Mouse (Mus musculus) heart, embryonic 14.5 days (tissue): Measurements from ENCODE around the gene D430019H16Rik. TPM values are rescaled to one million over a fixed set of nuclear protein-coding genes. Genes with fewer than 3 reads are reported as not detected.

Experiments
- ATAC-seq: fragments of 200-750 bp; cut with Nextera tagmentation; 2 replicates; pipeline ENCODE4 v1.8.0; 2017; ENCODE audit warnings: low read depth, moderate TSS enrichment; ENCODE audit not compliant: insufficient number of reproducible peaks, insufficient read depth, low FRiP score
- H3K27ac ChIP-seq, 2 experiments: fragments of 200-500 bp in 1 of 2; fragments of 300-500 bp in 1 of 2; sonication (generic) in 1 of 2; replicated peaks in 1 of 2; 2 replicates each; pipeline ENCODE4 v1.5.1; 2012 to 2014; ENCODE audit warnings: low read depth in 2 of 2, low read length in 2 of 2, control low read depth in 1 of 2, mild to moderate bottlenecking in 1 of 2, mixed read lengths in 1 of 2; ENCODE audit not compliant: control insufficient read depth in 1 of 2, insufficient read depth in 1 of 2
- H3K27me3 ChIP-seq: fragments of 300-500 bp; sonication (generic); 2 replicates; pipeline ENCODE4 v1.6.1; 2014; ENCODE audit warnings: mild to moderate bottlenecking, low read length, control low read depth; ENCODE audit not compliant: control insufficient read depth, insufficient read depth
- H3K36me3 ChIP-seq: fragments of 300-500 bp; sonication (generic); 2 replicates; pipeline ENCODE4 v1.6.1; 2014; ENCODE audit warnings: mild to moderate bottlenecking, control low read depth, low read length, mixed read lengths; ENCODE audit not compliant: control insufficient read depth, insufficient read depth
- H3K4me1 ChIP-seq, 2 experiments: fragments of 200-500 bp in 1 of 2; fragments of 300-500 bp in 1 of 2; sonication (generic) in 1 of 2; 2 replicates each; pipeline ENCODE4 v1.6.1; 2012 to 2014; ENCODE audit warnings: low read length in 2 of 2, control low read depth in 1 of 2, mixed read lengths in 1 of 2; ENCODE audit not compliant: control insufficient read depth in 2 of 2, insufficient read depth in 2 of 2
- H3K4me2 ChIP-seq: fragments of 300-500 bp; sonication (generic); 2 replicates; pipeline ENCODE4 v1.6.1; 2014; ENCODE audit warnings: mild to moderate bottlenecking, low read length
- H3K4me3 ChIP-seq, 2 experiments: fragments of 200-500 bp in 1 of 2; fragments of 300-500 bp in 1 of 2; sonication (generic) in 1 of 2; 2 replicates each; pipeline ENCODE4 v1.5.1; 2012 to 2014; ENCODE audit warnings: low read length in 2 of 2, mild to moderate bottlenecking in 2 of 2, control low read depth in 1 of 2, low read depth in 1 of 2, moderate library complexity in 1 of 2; ENCODE audit not compliant: control insufficient read depth in 1 of 2, insufficient read depth in 1 of 2
- H3K9ac ChIP-seq: fragments of 300-500 bp; sonication (generic); 2 replicates; pipeline ENCODE4 v1.6.1; 2014; ENCODE audit warnings: mild to moderate bottlenecking, low read length
- H3K9me3 ChIP-seq: fragments of 300-500 bp; sonication (generic); 2 replicates; pipeline ENCODE4 v1.6.1; 2016; ENCODE audit warnings: low read length, control low read depth; ENCODE audit not compliant: control insufficient read depth
- WGBS: fragments of 180-500 bp; shearing (Covaris S2); extraction: QIAGEN DNeasy Blood & Tissue Kit; methylation state at CpG from one replicate; pipeline ENCODE4 v1.1.7; 2014; 5-methylcytosine and 5-hydroxymethylcytosine counted together
- polyA plus RNA-seq: library from polyadenylated mRNA; unstranded; fragments of >200 nt; fragmentation: Nextera tagmentation; extraction: Ambion mirVana; gene quantifications from 2 replicates; pipeline ENCODE4 v1.2.1, GENCODE M21; 2014

The D430019H16Rik gene
- polyA plus RNA-seq, 1 experiment from 2014 or later = 0.72 TPM

DNA sequence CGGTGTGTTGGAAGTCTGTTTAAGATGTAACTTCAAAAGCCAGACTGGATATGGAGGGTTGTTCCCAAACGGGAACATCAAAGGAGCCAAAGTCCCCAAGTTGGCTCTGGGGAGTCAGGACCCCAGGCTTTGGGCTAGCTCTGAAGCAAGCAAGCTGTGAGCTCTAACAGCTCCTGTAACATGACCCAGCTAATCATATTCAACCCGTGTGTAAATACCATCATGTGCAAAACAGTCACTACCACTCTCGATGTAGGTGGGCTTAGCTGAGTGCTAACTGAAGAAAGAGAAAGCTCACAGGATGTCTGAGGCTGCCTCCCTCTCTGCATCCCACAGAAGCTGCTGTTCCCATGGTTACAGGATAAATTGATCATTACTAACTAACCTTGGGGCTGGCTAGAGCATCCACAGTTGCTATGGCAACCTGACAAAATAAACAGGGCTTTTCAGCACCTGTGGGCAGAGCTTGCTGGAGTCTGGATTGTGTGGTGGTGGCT lies 1.5 kb downstream of the D430019H16Rik start:
- no peak overlapping the region for H3K9ac ChIP-seq
- WGBS = 13% methylated on average over 4 of the region's 4 CpGs
- peak overlapping the region; percentile 53 to 54; a peak in 3 of 4 replicates for H3K4me3 ChIP-seq
- H3K27me3 ChIP-seq = peaks cover 11% of the 10 kb centered on the region; the same call in 1 of the 2 replicates
- no peaks in the 10 kb centered on the region for H3K36me3 ChIP-seq
- H3K4me2 ChIP-seq = peak overlapping the region; percentile 96
- no peak overlapping the region for H3K27ac ChIP-seq
- H3K4me1 ChIP-seq = peaks cover 7 to 9% of the 10 kb centered on the region in 2 experiments; a peak in 2 of 4 replicates
- H3K9me3 ChIP-seq = no peaks in the 10 kb centered on the region
- ATAC-seq = no peak

DNA sequence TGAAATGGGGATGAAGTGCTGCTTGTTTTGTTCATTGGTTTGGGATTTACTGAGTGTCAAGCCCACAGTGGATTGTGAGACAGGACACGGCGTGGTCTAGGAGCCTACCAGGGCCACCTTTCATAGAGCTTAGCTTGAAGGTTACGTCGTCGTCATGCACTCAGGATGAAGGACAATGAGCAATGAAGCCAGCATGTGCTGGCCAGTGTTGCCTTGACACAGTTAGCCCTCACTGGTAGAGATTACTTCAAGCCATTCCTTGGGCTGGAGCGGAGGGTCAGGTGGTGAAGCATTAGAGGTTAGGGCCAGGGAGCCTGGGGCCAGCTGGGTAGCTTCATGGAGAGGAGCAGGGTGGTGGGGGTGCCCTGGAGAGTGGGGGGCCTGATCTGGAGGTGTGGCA lies 5.1 kb downstream of the D430019H16Rik start:
- Histone ChIP-seq H3K27ac (no peak overlapping the region), H3K4me3 (no peak overlapping the region), H3K9ac (no peak overlapping the region), H3K27me3 (peaks cover 11% of the 10 kb centered on the region; the same call in 1 of the 2 replicates), H3K36me3 (no peaks in the 10 kb centered on the region), H3K4me1 (peaks cover under 1 to 7% of the 10 kb centered on the region in 2 experiments; a peak in 2 of 4 replicates), H3K9me3 (no peaks in the 10 kb centered on the region), H3K4me2 (no peak overlapping the region)
- WGBS = 83% methylated on average over 6 of the region's 6 CpGs
- ATAC-seq = no peak

DNA sequence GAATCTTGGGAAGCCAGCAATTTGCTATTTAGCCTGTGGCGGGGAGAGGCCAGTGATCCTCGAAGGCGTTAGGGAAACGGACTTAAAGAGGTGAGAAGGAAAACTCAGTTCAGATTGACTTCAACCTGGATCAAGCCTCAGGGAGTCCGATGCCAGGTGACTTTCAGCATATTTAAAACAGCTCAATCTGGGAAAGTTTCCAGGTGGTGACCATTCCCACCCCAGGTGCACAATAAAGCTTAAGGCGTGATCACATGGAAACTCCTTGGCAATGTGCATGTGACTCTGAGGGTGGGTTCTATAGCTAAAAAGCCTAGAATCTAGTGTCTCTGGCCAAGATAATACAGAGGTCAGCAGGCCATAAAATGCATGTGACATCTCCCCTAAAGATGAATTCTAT lies 7.4 kb downstream of the D430019H16Rik start:
- Histone ChIP-seq H3K36me3 (no peaks in the 10 kb centered on the region), H3K4me1 (no peaks in the 10 kb centered on the region), H3K9me3 (no peaks in the 10 kb centered on the region), H3K27ac (no peak overlapping the region), H3K4me2 (no peak overlapping the region), H3K27me3 (no peaks in the 10 kb centered on the region), H3K4me3 (no peak overlapping the region), H3K9ac (no peak overlapping the region)
- ATAC-seq = no peak
- 70% methylated on average over 6 of the region's 6 CpGs for WGBS

DNA sequence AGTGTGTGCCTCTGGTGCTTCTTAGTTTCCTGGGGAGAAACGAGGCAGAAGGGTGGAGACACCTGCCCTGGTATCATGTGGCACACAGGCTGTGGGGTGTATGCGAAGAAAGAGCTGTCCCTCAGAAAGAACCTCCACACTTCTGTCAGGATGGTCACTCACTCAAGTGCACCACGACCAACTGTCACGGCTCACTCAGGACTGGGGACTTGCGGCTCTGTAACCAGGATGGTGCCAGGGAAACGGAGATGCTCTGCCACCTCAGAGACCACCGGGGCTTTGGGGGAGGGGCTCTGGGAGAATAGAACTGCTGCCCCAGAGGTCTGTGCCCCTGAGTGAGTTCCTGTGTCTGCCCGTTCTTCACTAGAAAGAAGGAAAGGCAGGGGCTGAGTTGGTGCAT lies 15.4 kb downstream of the D430019H16Rik start:
- no peak overlapping the region for H3K4me3 ChIP-seq
- no peak for ATAC-seq
- H3K9me3 ChIP-seq = no peaks in the 10 kb centered on the region
- no peak overlapping the region for H3K27ac ChIP-seq
- no peaks in the 10 kb centered on the region for H3K27me3 ChIP-seq
- H3K4me1 ChIP-seq = peaks cover 0 to 2% of the 10 kb centered on the region in 2 experiments; a peak in 1 of 4 replicates
- no peaks in the 10 kb centered on the region for H3K36me3 ChIP-seq
- WGBS = 80% methylated on average over 8 of the region's 8 CpGs
- no peak overlapping the region for H3K9ac ChIP-seq
- no peak overlapping the region for H3K4me2 ChIP-seq

DNA sequence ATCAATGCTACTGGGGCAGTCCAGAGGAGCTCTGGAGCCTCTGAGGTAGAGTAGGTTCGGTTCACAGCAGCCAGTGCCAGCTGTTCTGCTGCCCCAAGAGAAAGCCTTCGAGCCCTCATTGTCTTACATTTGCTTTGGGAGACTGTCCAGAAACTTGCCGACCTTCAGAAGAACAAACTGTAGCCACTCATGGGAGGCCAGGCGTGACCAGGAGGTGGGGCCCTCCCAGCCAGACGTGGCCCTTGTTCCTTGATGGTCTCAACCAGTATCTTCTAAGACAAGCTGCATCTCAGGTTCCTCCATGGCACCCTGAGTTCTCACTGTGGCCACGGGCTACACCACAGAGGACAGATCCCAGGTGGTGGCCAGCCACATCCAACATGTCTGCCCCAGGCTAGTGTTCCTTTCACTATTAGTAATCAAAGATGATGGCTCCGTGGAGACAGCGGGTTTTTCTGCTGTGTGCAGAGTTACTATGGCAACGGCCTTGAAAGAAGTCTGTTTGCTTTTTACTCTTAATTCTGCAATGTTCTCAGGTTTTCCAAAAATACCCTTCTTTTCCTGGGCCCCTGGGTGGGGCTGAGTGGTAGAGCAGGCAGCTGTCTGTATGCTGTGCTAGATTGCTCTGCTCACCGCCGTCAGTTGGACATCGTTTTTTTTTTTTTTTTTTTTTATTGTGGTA lies 21.7 kb downstream of the D430019H16Rik start:
- H3K4me1 ChIP-seq = peaks cover 0 to 2% of the 10 kb centered on the region in 2 experiments; a peak in 1 of 4 replicates
- H3K9ac ChIP-seq = no peak overlapping the region
- no peak for ATAC-seq
- no peak overlapping the region for H3K27ac ChIP-seq
- no peaks in the 10 kb centered on the region for H3K36me3 ChIP-seq
- H3K9me3 ChIP-seq = no peaks in the 10 kb centered on the region
- no peak overlapping the region for H3K4me2 ChIP-seq
- no peak overlapping the region for H3K4me3 ChIP-seq
- no peaks in the 10 kb centered on the region for H3K27me3 ChIP-seq
- WGBS = 80% methylated on average over 12 of the region's 12 CpGs

DNA sequence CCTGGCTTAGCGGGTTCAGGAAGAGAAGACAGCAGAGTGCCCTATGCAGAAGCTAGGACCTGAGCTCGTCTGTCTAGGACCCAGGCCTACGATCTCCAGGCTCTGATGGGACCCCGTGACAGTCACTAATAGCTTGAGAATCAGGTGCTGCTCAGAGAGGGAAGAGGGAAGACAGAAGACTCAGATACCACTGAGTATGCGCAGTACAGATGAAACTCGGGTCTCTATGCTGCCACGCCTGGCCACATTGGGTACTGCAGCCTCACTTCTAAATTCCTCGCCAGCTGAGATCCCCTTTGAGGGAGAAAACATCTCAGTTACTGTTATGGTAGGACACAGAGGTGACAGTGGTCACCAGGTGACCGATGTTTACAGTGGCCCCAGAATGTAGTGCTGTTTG lies 22.8 kb downstream of the D430019H16Rik start:
- H3K4me1 ChIP-seq = peaks cover 0 to 2% of the 10 kb centered on the region in 2 experiments; a peak in 1 of 4 replicates
- no peaks in the 10 kb centered on the region for H3K36me3 ChIP-seq
- H3K4me2 ChIP-seq = no peak overlapping the region
- ATAC-seq = no peak
- no peak overlapping the region for H3K9ac ChIP-seq
- no peak overlapping the region for H3K4me3 ChIP-seq
- no peaks in the 10 kb centered on the region for H3K27me3 ChIP-seq
- H3K9me3 ChIP-seq = no peaks in the 10 kb centered on the region
- no peak overlapping the region for H3K27ac ChIP-seq
- 37% methylated on average over 9 of the region's 9 CpGs for WGBS

DNA sequence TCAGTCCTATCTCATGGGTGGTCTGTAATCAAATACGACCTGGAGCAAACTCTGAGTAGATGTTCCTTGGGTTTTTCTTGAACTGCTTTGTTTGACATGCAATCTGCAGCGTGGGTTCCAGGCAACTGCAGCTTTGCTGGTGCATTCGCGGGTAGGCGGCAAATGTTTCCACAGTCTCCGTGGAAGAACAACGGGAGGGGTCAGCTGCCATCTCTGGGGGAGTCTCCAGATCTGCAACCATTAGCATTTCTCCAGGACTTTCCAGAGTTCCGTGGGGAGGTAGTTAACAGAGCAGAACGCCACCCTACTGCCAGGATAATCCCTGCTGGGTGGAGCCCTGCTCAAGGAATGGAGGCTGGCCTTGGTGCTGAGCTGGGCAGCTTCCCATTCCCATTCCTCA lies 23.3 kb downstream of the D430019H16Rik start:
- Histone ChIP-seq H3K36me3 (no peaks in the 10 kb centered on the region), H3K4me3 (no peak overlapping the region), H3K4me1 (peaks cover 0 to 2% of the 10 kb centered on the region in 2 experiments; a peak in 1 of 4 replicates), H3K9ac (no peak overlapping the region), H3K9me3 (no peaks in the 10 kb centered on the region), H3K27ac (no peak overlapping the region), H3K4me2 (no peak overlapping the region), H3K27me3 (no peaks in the 10 kb centered on the region)
- no peak for ATAC-seq
- WGBS = 59% methylated on average over 9 of the region's 9 CpGs
